Mouse (Mus musculus): ENCODE results near the gene Nanos3.

Nanos3 gene

GRCm38 (mm10) chr8:84180530-84181190 is 4.4 kb downstream of the Nanos3 start:
- no peak for DNase-seq

GRCm38 (mm10) chr8:84179946-84180345 is 5.1 kb downstream of the Nanos3 start:
- DNase-seq, result no peak

GRCm38 (mm10) chr8:84178592-84178991 is 6.4 kb downstream of the Nanos3 start:
- no peak for DNase-seq

- DNase-seq, result no peak
These were observed 7.6 kb downstream of the Nanos3 start for GRCm38 (mm10) chr8:84177405-84177804.

- DNase-seq, result no peak
These were observed 8.5 kb downstream of the Nanos3 start for GRCm38 (mm10) chr8:84176560-84176959.

- DNase-seq, result peak; percentile 73
These were observed 11.2 kb downstream of the Nanos3 start for GRCm38 (mm10) chr8:84173861-84174260.

GRCm38 (mm10) chr8:84170096-84170495 is 14.9 kb downstream of the Nanos3 start:
- no peak for DNase-seq

GRCm38 (mm10) chr8:84167696-84168095 is 17.3 kb downstream of the Nanos3 start:
- DNase-seq, result no peak

- DNase-seq, result no peak
These were observed 27.4 kb downstream of the Nanos3 start for GRCm38 (mm10) chr8:84157620-84158019.

- no peak for DNase-seq
These were observed 35.8 kb downstream of the Nanos3 start for GRCm38 (mm10) chr8:84149181-84149580.

- DNase-seq, result peak; percentile 41
These were observed 36.5 kb downstream of the Nanos3 start for GRCm38 (mm10) chr8:84148531-84148850.

- peak; percentile 97 for DNase-seq
These were observed 37.1 kb downstream of the Nanos3 start, which contains the start of the genes Cc2d1a and 4930432K21Rik for GRCm38 (mm10) chr8:84147769-84148530. Gene Cc2d1a, minus strand, starts transcription at chr8:84147936. Gene 4930432K21Rik, plus strand, starts transcription at chr8:84148025.

- DNase-seq, result no peak
These were observed 37.7 kb downstream of the Nanos3 start for GRCm38 (mm10) chr8:84147324-84147766.

- no peak for DNase-seq
These were observed 40.3 kb downstream of the Nanos3 start for GRCm38 (mm10) chr8:84144636-84145245.

GRCm38 (mm10) chr8:84140838-84141237 is 44.2 kb downstream of the Nanos3 start:
- no peak for DNase-seq

GRCm38 (mm10) chr8:84137848-84138247 is 47.2 kb downstream of the Nanos3 start:
- DNase-seq, result no peak

- DNase-seq, result no peak
These were observed 52.8 kb downstream of the Nanos3 start for GRCm38 (mm10) chr8:84132225-84132624.

GRCm38 (mm10) chr8:84130806-84131205 is 54.2 kb downstream of the Nanos3 start:
- DNase-seq, result peak; percentile 78

- DNase-seq, result no peak
These were observed 56.7 kb downstream of the Nanos3 start for GRCm38 (mm10) chr8:84128277-84128676.

GRCm38 (mm10) chr8:84127202-84127901 is 57.7 kb downstream of the Nanos3 start:
- DNase-seq, result no peak

- no peak for DNase-seq
These were observed 58.3 kb downstream of the Nanos3 start for GRCm38 (mm10) chr8:84126742-84127141.

GRCm38 (mm10) chr8:84125656-84126055 is 59.4 kb downstream of the Nanos3 start, which contains the start of gene Podnl1:
Gene Podnl1, plus strand, starts transcription at chr8:84125989.
- DNase-seq, result no peak

All from cerebellum, adult 11 months (tissue).